Mouse (Mus musculus) intestine, embryonic 14.5 days (tissue): ENCODE data around the gene Gria2. TPM values are rescaled to one million over a fixed set of nuclear protein-coding genes. Genes with fewer than 3 reads are reported as not detected.

Source experiments
- ATAC-seq: fragments of 200-750 bp; cut with Nextera tagmentation; replicated peaks from 2 replicates; pipeline ENCODE4 v1.8.0; 2017; ENCODE audit warnings: low read depth, moderate number of reproducible peaks, moderate TSS enrichment, moderate library complexity; ENCODE audit not compliant: low FRiP score, low TSS enrichment
- DNase-seq: peaks from one replicate; pipeline ENCODE4 v3.0.0-alpha.2; 2018; ENCODE audit warnings: low spot score
- H3K27ac ChIP-seq: fragments of 300-500 bp; sonication (generic); 2 replicates; pipeline ENCODE4 v1.5.1; 2014; ENCODE audit warnings: low read depth, mild to moderate bottlenecking, control low read depth
- H3K27me3 ChIP-seq: fragments of 300-500 bp; sonication (generic); replicated peaks from 2 replicates; pipeline ENCODE4 v1.6.1; 2014; ENCODE audit warnings: low read length, control low read depth; ENCODE audit not compliant: control insufficient read depth, insufficient read depth
- H3K36me3 ChIP-seq: fragments of 300-500 bp; sonication (generic); 2 replicates; pipeline ENCODE4 v1.6.1; 2014; ENCODE audit warnings: low read length, control low read depth; ENCODE audit not compliant: control insufficient read depth, insufficient read depth
- H3K4me1 ChIP-seq: fragments of 300-500 bp; sonication (generic); replicated peaks from 2 replicates; pipeline ENCODE4 v1.6.1; 2014; ENCODE audit warnings: low read length, control low read depth, mixed read lengths; ENCODE audit not compliant: control insufficient read depth, insufficient read depth
- H3K4me2 ChIP-seq: fragments of 300-500 bp; sonication (generic); 2 replicates; pipeline ENCODE4 v1.6.1; 2014; ENCODE audit warnings: low read length
- H3K4me3 ChIP-seq: fragments of 300-500 bp; sonication (generic); 2 replicates; pipeline ENCODE4 v1.5.1; 2014; ENCODE audit warnings: low read depth, low read length, control low read depth, mixed read lengths
- H3K9ac ChIP-seq: fragments of 300-500 bp; sonication (generic); 2 replicates; pipeline ENCODE4 v1.6.1; 2014; ENCODE audit warnings: mild to moderate bottlenecking, low read length
- H3K9me3 ChIP-seq: fragments of 300-500 bp; sonication (generic); 2 replicates; pipeline ENCODE4 v1.6.1; 2016; ENCODE audit warnings: low read length, control low read depth; ENCODE audit not compliant: control insufficient read depth
- WGBS: fragments of 180-500 bp; shearing (Covaris S2); extraction: QIAGEN DNeasy Blood & Tissue Kit; methylation state at CpG from one replicate; pipeline ENCODE4 v1.1.7; 2014; 5-methylcytosine and 5-hydroxymethylcytosine counted together
- polyA plus RNA-seq: library from polyadenylated mRNA; unstranded; fragments of >200 nt; fragmentation: Nextera tagmentation; extraction: Ambion mirVana; gene quantifications from 2 replicates; pipeline ENCODE4 v1.2.1, GENCODE M21; 2014

Gria2 gene
- polyA plus RNA-seq, 1 experiment from 2014 or later, result 2.3 TPM

DNA sequence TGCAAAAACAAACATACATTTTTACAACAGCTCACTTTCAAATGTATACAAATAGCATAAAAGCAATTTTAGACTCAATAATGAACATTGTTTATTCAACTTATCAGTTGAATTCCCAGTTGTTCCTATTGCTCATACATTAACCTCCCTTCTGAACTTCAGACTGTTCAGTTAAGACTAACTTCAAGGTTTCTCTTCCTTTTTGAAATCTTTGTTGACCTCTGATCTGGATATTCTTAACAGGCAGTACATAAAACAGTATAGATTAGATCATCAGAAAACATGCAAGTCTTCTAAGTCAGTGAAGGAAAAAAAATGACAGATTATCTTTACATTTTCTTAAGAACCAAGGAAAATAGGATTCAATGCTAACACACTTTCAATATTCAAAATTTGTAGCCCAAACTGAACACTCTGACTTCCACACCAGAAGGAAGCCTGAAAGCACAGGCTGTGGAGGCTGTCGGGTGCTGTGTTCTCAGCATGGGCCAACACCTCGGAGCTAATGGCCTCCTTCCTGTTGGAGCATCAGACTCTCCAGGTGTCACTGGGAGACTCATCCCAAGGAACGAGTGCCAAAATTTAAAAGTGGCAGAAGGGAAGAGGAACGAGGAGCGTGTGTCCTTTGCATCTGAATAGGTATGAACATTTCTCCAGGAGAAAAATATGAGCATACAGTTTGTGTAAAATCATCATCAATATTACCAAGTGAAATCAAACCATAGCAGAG lies 33.0 kb downstream of the Gria2 start:
- Histone ChIP-seq H3K36me3 (no peaks in the 10 kb centered on the region), H3K27ac (no peak overlapping the region), H3K27me3 (no peaks in the 10 kb centered on the region), H3K4me2 (no peak overlapping the region), H3K4me3 (no peak overlapping the region), H3K4me1 (no peaks in the 10 kb centered on the region), H3K9ac (no peak overlapping the region), H3K9me3 (no peaks in the 10 kb centered on the region)
- DNase-seq (no peak), ATAC-seq (no peak)
- 64% methylated on average over 5 of the region's 5 CpGs for WGBS

DNA sequence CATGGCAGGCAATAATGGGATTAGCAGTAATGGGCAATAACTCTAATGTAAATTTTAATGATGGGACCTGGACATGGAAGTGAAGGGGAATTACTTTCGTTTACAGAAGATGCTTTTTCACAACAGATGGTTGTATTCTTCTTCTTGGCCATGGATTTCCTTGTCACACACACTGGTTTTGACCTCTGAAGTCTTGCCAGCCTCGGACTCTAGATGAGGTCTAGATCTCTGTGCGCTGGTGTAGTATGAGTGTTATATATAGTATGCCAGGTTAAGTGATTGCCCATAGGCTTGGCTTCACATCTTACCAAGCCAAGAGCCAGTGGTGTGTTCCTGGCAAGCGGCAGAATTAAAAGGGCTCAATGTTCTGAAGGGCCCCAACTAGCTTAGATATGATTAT lies 43.7 kb downstream of the Gria2 start:
- Histone ChIP-seq H3K36me3 (no peaks in the 10 kb centered on the region), H3K27ac (no peak overlapping the region), H3K4me2 (no peak overlapping the region), H3K4me1 (no peaks in the 10 kb centered on the region), H3K9me3 (no peaks in the 10 kb centered on the region), H3K27me3 (no peaks in the 10 kb centered on the region), H3K4me3 (no peak overlapping the region), H3K9ac (no peak overlapping the region)
- ATAC-seq (no peak), DNase-seq (no peak)
- 90% methylated on average over 4 of the region's 4 CpGs for WGBS

- WGBS, result 88% methylated on average over 2 of the region's 2 CpGs
- H3K27me3 ChIP-seq, result no peaks in the 10 kb centered on the region
- H3K4me3 ChIP-seq, result no peak overlapping the region
- H3K4me1 ChIP-seq, result no peaks in the 10 kb centered on the region
- H3K27ac ChIP-seq, result no peak overlapping the region
- ATAC-seq (no peak), DNase-seq (no peak)
- no peak overlapping the region for H3K4me2 ChIP-seq
- H3K9ac ChIP-seq, result no peak overlapping the region
- no peaks in the 10 kb centered on the region for H3K9me3 ChIP-seq
- H3K36me3 ChIP-seq, result no peaks in the 10 kb centered on the region
Observed at GRCm38 (mm10) chr3:80758363-80758762, 44.3 kb downstream of the Gria2 start.

DNA sequence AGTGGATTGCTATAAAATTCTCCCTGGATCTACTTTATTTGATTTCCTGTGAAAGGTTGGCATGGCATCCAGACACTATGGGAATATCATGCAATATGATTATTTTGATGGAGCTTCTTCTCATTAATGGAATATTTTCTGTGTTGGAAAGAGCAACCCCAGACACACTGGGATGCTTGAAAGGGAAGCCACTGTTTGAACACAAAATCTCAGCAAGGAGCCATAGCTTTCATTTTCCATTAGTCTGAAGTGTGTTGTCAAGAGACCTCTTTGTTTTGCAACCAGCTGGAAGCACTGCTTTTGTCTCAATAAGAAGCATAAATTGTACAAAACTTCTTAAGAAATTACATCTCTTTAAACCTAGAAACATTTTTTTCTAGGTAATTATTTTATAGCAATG lies 51.8 kb downstream of the Gria2 start:
- Histone ChIP-seq H3K27ac (no peak overlapping the region), H3K4me2 (no peak overlapping the region), H3K4me3 (no peak overlapping the region), H3K36me3 (no peaks in the 10 kb centered on the region), H3K9me3 (no peaks in the 10 kb centered on the region), H3K9ac (no peak overlapping the region), H3K27me3 (no peaks in the 10 kb centered on the region), H3K4me1 (no peaks in the 10 kb centered on the region)
- no peak for DNase-seq
- no peak for ATAC-seq

GRCm38 (mm10) chr3:80725205-80725604 lies 77.4 kb downstream of the Gria2 start:
- no peak overlapping the region for H3K4me3 ChIP-seq
- H3K4me2 ChIP-seq, result no peak overlapping the region
- no peaks in the 10 kb centered on the region for H3K9me3 ChIP-seq
- no peaks in the 10 kb centered on the region for H3K36me3 ChIP-seq
- DNase-seq (no peak), ATAC-seq (no peak)
- H3K27me3 ChIP-seq, result no peaks in the 10 kb centered on the region
- no peaks in the 10 kb centered on the region for H3K4me1 ChIP-seq
- 68% methylated on average over 3 of the region's 3 CpGs for WGBS
- no peak overlapping the region for H3K9ac ChIP-seq
- no peak overlapping the region for H3K27ac ChIP-seq

GRCm38 (mm10) chr3:80713123-80713522 lies 89.5 kb downstream of the Gria2 start:
- H3K27me3 ChIP-seq, result no peaks in the 10 kb centered on the region
- no peak for DNase-seq
- H3K27ac ChIP-seq, result no peak overlapping the region
- 48% methylated on average over 3 of the region's 3 CpGs for WGBS
- H3K9me3 ChIP-seq, result no peaks in the 10 kb centered on the region
- H3K4me2 ChIP-seq, result no peak overlapping the region
- no peaks in the 10 kb centered on the region for H3K4me1 ChIP-seq
- H3K4me3 ChIP-seq, result no peak overlapping the region
- ATAC-seq, result no peak
- H3K9ac ChIP-seq, result no peak overlapping the region
- H3K36me3 ChIP-seq, result no peaks in the 10 kb centered on the region

- Histone ChIP-seq H3K4me2 (no peak overlapping the region), H3K4me1 (no peaks in the 10 kb centered on the region), H3K27me3 (no peaks in the 10 kb centered on the region), H3K36me3 (no peaks in the 10 kb centered on the region), H3K27ac (no peak overlapping the region), H3K9ac (no peak overlapping the region), H3K9me3 (no peaks in the 10 kb centered on the region), H3K4me3 (no peak overlapping the region)
- no peak for DNase-seq
- ATAC-seq, result no peak
Observed at GRCm38 (mm10) chr3:80708992-80709391, 93.6 kb downstream of the Gria2 start.

- H3K4me3 ChIP-seq, result no peak overlapping the region
- H3K4me2 ChIP-seq, result no peak overlapping the region
- ATAC-seq, result no peak
- no peak overlapping the region for H3K9ac ChIP-seq
- H3K9me3 ChIP-seq, result no peaks in the 10 kb centered on the region
- H3K4me1 ChIP-seq, result no peaks in the 10 kb centered on the region
- DNase-seq, result no peak
- H3K27ac ChIP-seq, result no peak overlapping the region
- WGBS, result 84% methylated on average over 3 of the region's 3 CpGs
- no peaks in the 10 kb centered on the region for H3K36me3 ChIP-seq
- H3K27me3 ChIP-seq, result no peaks in the 10 kb centered on the region
Observed at GRCm38 (mm10) chr3:80702173-80702572, 100.5 kb downstream of the Gria2 start.

DNA sequence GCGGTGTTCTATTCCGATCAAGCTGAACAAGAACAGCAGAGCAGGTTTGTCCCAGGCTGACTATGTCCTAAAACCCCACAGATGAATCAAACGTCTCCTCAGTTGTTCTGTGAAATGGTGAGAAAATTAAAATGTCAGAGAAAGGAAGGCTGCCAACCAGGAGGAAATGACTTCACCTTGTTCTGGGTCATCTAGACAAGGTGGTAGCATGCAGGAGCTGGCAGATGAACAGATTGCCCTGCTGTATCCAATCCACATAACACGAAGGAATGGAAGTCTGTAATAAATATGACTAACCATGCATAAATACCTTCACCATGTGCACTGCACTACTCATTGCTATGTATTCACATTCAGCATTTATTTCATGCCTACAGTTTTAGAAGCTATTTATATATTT lies 105.1 kb downstream of the Gria2 start:
- no peaks in the 10 kb centered on the region for H3K4me1 ChIP-seq
- ATAC-seq, result no peak
- 75% methylated on average over 4 of the region's 4 CpGs for WGBS
- H3K27me3 ChIP-seq, result no peaks in the 10 kb centered on the region
- no peak overlapping the region for H3K4me2 ChIP-seq
- no peak overlapping the region for H3K9ac ChIP-seq
- no peaks in the 10 kb centered on the region for H3K9me3 ChIP-seq
- no peak for DNase-seq
- no peak overlapping the region for H3K27ac ChIP-seq
- H3K4me3 ChIP-seq, result no peak overlapping the region
- no peaks in the 10 kb centered on the region for H3K36me3 ChIP-seq
